Mouse (Mus musculus) cortical plate, adult 2 months (tissue): Measurements from ENCODE around the gene Angel2.

Source experiments
- CTCF ChIP-seq: fragments of 200-500 bp; IDR thresholded peaks from 2 replicates; pipeline ENCODE4 v1.5.1; 2011; ENCODE audit warnings: mild to moderate bottlenecking, control low read depth, low read length; ENCODE audit not compliant: insufficient read depth; ENCODE audit errors: extremely low read depth
- POLR2A ChIP-seq: fragments of 200-500 bp; IDR thresholded peaks from 2 replicates; pipeline ENCODE4 v1.6.1; 2011; ENCODE audit warnings: mild to moderate bottlenecking, low read length, control low read depth; ENCODE audit not compliant: insufficient read depth; ENCODE audit errors: extremely low read depth

DNA sequence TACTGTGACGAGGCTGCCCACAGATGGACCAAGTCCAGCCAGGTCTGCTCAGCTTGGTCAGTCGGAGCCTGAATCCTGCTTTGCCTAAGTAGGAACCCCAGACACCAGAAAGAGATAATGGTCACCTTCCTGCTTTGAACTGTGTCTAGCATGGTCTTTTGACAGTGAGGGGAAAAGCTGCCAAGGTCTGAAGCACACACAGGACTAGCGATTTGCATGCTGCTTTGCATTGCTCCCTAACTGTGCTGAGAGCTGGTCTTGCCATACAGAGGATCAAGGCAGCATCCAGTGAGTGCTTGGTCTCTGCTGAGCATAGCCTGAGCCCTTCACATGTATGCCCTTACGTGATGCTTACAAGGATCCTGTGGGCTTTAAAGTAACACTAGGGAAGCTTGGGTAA, 56.5 kb downstream of the Angel2 start:
- TF ChIP-seq CTCF (no peak), POLR2A (no peak)
